Mouse (Mus musculus): ENCODE measurements around the gene Actn2. TPM values are rescaled to one million over a fixed set of nuclear protein-coding genes. Genes with fewer than 3 reads are reported as not detected.

The Actn2 gene
- polyA plus RNA-seq, 1 experiment = not detected

DNA sequence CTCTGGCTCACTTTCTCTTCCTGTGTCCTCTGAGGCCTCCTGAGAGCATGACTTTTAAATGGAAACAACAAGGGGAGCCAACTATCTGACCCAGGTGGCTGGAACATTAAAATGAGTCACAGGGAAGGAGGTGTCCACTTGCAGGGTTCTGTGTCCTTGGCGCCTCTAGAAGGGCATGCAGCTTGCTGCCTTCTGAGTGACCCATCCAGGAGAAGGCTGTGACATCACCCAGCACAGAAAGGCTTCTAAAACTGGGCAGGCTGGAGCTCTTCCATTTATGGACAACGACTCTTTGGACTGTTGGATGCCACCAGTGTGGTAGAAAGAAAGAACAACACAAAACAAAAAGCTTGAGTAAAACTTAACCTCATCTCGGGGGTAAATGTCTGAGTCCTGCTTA is 56.7 kb downstream of the Actn2 start:
- H3K27ac ChIP-seq (ENCODE audit: insufficient read depth, low read depth, low read length) = no peak overlapping the region

DNA sequence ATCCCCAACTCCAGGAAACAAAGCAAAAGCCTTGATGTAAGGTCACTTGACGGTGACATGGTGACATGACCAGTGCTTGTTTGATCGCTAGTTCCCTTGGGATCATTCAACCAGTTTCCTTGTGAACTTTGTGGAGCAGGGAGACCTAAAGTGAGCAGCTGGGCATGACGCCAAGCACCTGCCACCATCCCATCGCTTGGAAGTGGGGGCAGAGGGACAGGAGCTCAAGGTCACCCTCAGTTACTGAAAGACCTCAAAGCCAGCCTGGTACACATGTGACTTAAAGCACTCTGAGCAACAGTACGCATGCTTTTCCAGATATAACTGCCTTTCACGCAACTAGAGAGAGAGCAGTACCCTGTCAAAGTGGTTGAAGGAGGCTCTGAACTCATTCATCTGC is 65.8 kb downstream of the Actn2 start:
- Histone ChIP-seq H3K4me1 (ENCODE audit: control insufficient read depth, insufficient read depth, low read length) (no peaks in the 10 kb centered on the region), H3K4me3 (ENCODE audit: insufficient read depth, low read depth, low read length) (no peak overlapping the region), H3K27ac (ENCODE audit: insufficient read depth, low read depth, low read length) (no peak overlapping the region)
- no peak for TF ChIP-seq POLR2A (IDR thresholded peaks at IDR 0.05; ENCODE audit: insufficient read depth, low read depth, low read length)
- no peak for TF ChIP-seq CTCF (IDR thresholded peaks at IDR 0.05; ENCODE audit: insufficient read depth, low read depth, low read length)
- WGBS = 72% methylated on average over 6 of the region's 6 CpGs

More for the DNA sequence above, 56.7 kb downstream of the Actn2 start:
- TF ChIP-seq CTCF (IDR thresholded peaks at IDR 0.05; ENCODE audit: insufficient read depth, low read depth, low read length) (no peak), POLR2A (IDR thresholded peaks at IDR 0.05; ENCODE audit: insufficient read depth, low read depth, low read length) (no peak)
- 80% methylated on average over 3 of the region's 3 CpGs for WGBS
- H3K4me1 ChIP-seq (ENCODE audit: control insufficient read depth, insufficient read depth, low read length) = no peaks in the 10 kb centered on the region
- H3K4me3 ChIP-seq (ENCODE audit: insufficient read depth, low read depth, low read length) = no peak overlapping the region

DNA sequence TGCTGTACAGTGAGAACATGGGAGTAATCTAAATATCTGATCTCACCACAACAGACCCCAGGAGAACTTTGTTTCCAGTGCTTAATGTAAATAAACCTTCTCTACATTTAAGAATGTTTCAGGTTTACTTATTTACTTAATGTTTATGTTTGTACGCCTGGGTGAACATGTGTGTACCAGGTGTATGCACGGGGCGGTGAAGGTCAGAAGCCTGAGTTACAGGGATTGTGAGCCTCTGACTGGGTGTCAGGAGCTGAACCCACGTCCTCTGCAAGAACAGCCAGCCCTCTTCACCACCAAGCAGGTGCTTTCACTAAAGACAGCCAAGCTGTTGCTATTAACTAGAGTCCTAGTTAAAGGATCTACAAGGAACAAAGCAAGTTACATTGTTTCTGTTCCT is 66.3 kb downstream of the Actn2 start:
- Histone ChIP-seq H3K4me1 (ENCODE audit: control insufficient read depth, insufficient read depth, low read length) (no peaks in the 10 kb centered on the region), H3K27ac (ENCODE audit: insufficient read depth, low read depth, low read length) (no peak overlapping the region), H3K4me3 (ENCODE audit: insufficient read depth, low read depth, low read length) (no peak overlapping the region)
- 92% methylated on average over 4 of the region's 4 CpGs for WGBS
- no peak for TF ChIP-seq POLR2A (IDR thresholded peaks at IDR 0.05; ENCODE audit: insufficient read depth, low read depth, low read length)
- TF ChIP-seq CTCF (IDR thresholded peaks at IDR 0.05; ENCODE audit: insufficient read depth, low read depth, low read length) = no peak

DNA sequence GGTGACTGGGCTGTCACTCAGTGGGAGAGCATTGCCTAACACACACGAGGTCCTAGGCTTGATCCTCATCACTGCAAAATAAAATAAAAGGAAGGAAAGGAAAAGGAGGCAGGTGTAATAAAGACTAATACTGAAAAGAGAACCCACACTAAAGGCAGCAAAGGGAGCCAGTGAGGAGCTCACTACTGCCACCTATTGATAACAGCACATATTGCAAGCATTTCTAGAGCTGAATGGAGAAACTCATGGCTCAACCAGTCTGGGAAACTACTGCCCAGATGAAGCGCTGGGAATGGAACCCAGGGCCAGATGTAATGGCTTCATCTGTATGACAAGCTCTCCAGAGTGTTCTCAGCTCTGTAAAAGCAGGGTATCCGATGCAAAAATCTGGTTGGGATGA is 67.6 kb downstream of the Actn2 start:
- no peak overlapping the region for H3K27ac ChIP-seq (ENCODE audit: insufficient read depth, low read depth, low read length)
- H3K4me1 ChIP-seq (ENCODE audit: control insufficient read depth, insufficient read depth, low read length) = no peaks in the 10 kb centered on the region
- WGBS = 60% methylated on average over 3 of the region's 3 CpGs
- H3K4me3 ChIP-seq (ENCODE audit: insufficient read depth, low read depth, low read length) = no peak overlapping the region
- TF ChIP-seq CTCF (IDR thresholded peaks at IDR 0.05; ENCODE audit: insufficient read depth, low read depth, low read length) = no peak
- TF ChIP-seq POLR2A (IDR thresholded peaks at IDR 0.05; ENCODE audit: insufficient read depth, low read depth, low read length) = no peak

DNA sequence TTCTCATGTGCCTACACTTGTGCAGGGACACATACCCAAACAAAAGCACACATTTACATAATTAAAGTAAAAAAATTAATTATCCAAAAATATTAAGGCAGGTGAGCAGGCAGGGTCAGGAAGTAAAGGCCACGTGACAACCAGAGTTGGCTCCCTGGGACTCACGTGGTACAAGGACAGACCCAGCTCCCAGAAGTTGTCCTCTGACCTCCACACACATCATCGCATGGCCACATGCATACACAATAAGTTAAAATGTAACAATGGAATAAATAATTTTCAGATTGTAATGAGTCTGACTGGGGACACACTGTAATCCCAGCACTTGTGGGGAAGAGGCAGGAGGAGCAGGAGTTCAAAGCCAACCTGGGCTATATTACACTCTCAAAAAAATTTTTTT is 72.6 kb downstream of the Actn2 start:
- no peaks in the 10 kb centered on the region; the same call in 1 of the 2 replicates for H3K4me1 ChIP-seq (ENCODE audit: control insufficient read depth, insufficient read depth, low read length)
- no peak overlapping the region for H3K4me3 ChIP-seq (ENCODE audit: insufficient read depth, low read depth, low read length)
- 97% methylated on average over 3 of the region's 3 CpGs for WGBS
- TF ChIP-seq CTCF (IDR thresholded peaks at IDR 0.05; ENCODE audit: insufficient read depth, low read depth, low read length) = no peak
- TF ChIP-seq POLR2A (IDR thresholded peaks at IDR 0.05; ENCODE audit: insufficient read depth, low read depth, low read length) = no peak
- H3K27ac ChIP-seq (ENCODE audit: insufficient read depth, low read depth, low read length) = no peak overlapping the region

DNA sequence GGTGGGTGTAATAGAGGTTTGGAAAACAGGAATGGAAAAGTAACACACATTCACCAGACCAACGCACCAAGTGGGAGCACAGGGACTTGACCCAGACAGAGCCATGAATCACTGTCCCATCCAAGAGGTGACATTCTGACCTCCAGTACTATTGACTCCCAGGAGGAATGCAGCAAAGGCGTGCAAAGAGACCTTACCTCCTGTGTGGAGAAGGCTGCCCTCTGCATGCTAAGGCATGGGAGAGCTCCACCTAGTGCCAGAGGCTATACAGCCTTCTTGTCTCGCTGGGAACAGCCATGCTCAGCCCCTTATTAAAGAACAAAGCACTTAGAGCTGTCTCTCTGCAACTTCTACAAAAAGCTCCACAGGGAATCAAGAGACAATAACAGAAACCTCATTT is 73.5 kb downstream of the Actn2 start:
- H3K4me3 ChIP-seq (ENCODE audit: insufficient read depth, low read depth, low read length) = no peak overlapping the region
- H3K27ac ChIP-seq (ENCODE audit: insufficient read depth, low read depth, low read length) = no peak overlapping the region
- H3K4me1 ChIP-seq (ENCODE audit: control insufficient read depth, insufficient read depth, low read length) = no peaks in the 10 kb centered on the region; the same call in 1 of the 2 replicates
- 45% methylated on average over 3 of the region's 3 CpGs for WGBS
- TF ChIP-seq CTCF (IDR thresholded peaks at IDR 0.05; ENCODE audit: insufficient read depth, low read depth, low read length) = no peak
- no peak for TF ChIP-seq POLR2A (IDR thresholded peaks at IDR 0.05; ENCODE audit: insufficient read depth, low read depth, low read length)

DNA sequence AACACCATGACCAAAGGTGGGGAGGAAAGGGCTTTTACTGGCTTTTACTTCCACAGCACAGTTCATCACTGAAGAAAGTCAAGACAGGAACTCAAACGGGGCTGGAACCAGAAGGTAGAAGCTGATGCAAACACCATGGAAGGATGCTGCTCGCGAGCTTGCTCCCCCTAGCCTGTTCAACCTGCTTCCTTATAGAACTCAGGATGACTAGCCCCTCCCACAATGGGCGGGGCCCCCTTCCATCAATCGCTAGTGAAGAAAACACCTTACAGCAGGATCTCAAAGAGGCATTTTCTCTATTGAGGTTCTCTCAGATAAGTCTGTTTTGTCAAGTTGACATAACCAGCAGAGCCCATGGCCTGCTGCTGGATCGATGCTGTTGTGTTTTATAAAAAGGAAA is 76.6 kb downstream of the Actn2 start:
- H3K4me3 ChIP-seq (ENCODE audit: insufficient read depth, low read depth, low read length) = no peak overlapping the region
- no peaks in the 10 kb centered on the region; the same call in 1 of the 2 replicates for H3K4me1 ChIP-seq (ENCODE audit: control insufficient read depth, insufficient read depth, low read length)
- 81% methylated on average over 6 of the region's 6 CpGs for WGBS
- TF ChIP-seq CTCF (IDR thresholded peaks at IDR 0.05; ENCODE audit: insufficient read depth, low read depth, low read length) (no peak), POLR2A (IDR thresholded peaks at IDR 0.05; ENCODE audit: insufficient read depth, low read depth, low read length) (no peak)
- H3K27ac ChIP-seq (ENCODE audit: insufficient read depth, low read depth, low read length) = no peak overlapping the region

DNA sequence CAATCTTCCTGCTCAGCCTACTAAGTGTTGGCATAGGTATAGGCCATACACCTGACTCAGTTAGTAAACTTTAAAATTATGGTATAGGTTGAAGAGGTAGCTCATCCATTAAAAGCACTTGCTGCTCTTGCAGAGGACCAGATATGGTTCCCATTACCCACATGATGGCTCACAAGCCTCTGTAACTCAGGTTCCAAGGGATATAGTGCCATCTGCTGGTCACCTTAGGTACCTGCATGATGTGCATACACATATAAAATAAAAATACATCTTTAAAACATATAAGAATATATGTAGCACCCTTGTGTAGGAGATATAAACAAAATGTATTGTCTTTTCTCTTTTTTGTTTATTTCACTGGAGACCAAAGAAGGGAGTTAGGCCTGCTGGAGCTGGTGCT is 79.1 kb downstream of the Actn2 start:
- Histone ChIP-seq H3K27ac (ENCODE audit: insufficient read depth, low read depth, low read length) (no peak overlapping the region), H3K4me1 (ENCODE audit: control insufficient read depth, insufficient read depth, low read length) (no peaks in the 10 kb centered on the region), H3K4me3 (ENCODE audit: insufficient read depth, low read depth, low read length) (no peak overlapping the region)
- TF ChIP-seq POLR2A (IDR thresholded peaks at IDR 0.05; ENCODE audit: insufficient read depth, low read depth, low read length) (no peak), CTCF (IDR thresholded peaks at IDR 0.05; ENCODE audit: insufficient read depth, low read depth, low read length) (no peak)

DNA sequence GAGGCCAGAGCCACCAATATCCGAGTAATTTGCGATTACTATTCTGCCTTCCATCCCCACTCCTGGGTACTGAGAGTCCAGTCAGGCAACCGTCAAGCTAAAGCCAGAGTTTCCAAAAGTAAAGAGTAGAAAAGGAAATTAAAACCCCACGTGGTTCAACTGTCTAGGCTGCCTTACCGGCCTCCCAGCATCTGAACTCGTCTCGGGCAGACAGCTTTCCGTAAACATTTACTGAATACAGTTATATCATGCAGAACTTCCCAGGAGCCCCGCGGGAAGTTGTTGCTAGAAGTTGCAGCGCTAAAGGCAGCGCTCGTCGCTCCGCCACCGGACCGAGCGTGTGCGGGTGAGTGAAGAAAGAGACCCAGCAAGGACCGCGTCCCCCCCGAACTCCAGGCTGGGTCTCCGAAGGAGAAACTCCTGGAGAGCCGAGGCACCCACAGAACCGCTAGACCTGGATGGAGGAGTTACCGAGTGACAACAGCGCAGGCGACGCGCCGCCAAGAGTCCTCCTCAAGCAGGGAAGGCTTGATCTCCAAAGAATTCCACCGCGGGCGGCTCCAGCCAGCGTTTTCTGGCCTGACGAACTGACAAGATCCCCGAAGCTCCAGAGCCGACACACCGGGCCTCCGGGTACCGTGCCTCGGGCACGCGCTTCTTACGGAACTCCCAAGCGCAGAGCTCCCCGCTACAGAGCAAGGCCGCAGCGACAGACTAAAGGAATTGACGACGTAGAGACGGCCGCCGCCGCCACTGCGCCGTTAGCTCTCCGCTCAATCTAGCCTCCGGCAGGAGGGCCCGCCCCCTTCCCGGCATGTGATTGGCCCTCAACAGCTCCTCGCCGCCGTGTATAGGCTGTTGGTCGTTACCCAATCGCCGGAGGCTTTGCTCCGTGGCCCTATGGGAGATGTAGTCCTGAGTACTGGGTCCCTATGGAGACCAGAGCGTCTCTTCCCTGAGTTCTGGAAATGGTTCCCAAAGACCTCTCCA is 82.9 kb downstream of the Actn2 start, which contains the start of gene Mtr:
Gene Mtr, minus strand, starts transcription at position 723 of the 990 bp plus-strand sequence.
- under 1% methylated on average over 69 of the region's 69 CpGs for WGBS
- no peaks in the 10 kb centered on the region for H3K4me1 ChIP-seq (ENCODE audit: control insufficient read depth, insufficient read depth, low read length)
- H3K27ac ChIP-seq (ENCODE audit: insufficient read depth, low read depth, low read length) = peak within 1 kb of the TSS; percentile 40; the same call in 1 of the 2 replicates
- peak within 1 kb of the TSS; percentile 79 for H3K4me3 ChIP-seq (ENCODE audit: insufficient read depth, low read depth, low read length)
- TF ChIP-seq POLR2A (IDR thresholded peaks at IDR 0.05; ENCODE audit: insufficient read depth, low read depth, low read length) (peak; percentile 91), CTCF (IDR thresholded peaks at IDR 0.05; ENCODE audit: insufficient read depth, low read depth, low read length) (no peak)
